Mouse (Mus musculus) thymus, adult 2 months (tissue): ENCODE data around the gene Tnxb.

Experiments used
- CTCF ChIP-seq: fragments of 200-500 bp; IDR thresholded peaks from 2 replicates; pipeline ENCODE4 v1.5.1; 2012; ENCODE audit warnings: mild to moderate bottlenecking, control low read depth, low read length, moderate library complexity, borderline replicate concordance; ENCODE audit not compliant: control insufficient read depth, poor library complexity, insufficient read depth; ENCODE audit errors: extremely low read depth
- POLR2A ChIP-seq: fragments of 200-500 bp; IDR thresholded peaks from 2 replicates; pipeline ENCODE4 v1.6.1; 2012; ENCODE audit warnings: mild to moderate bottlenecking, low read length, control low read depth, moderate library complexity; ENCODE audit not compliant: control insufficient read depth, poor library complexity, insufficient read depth; ENCODE audit errors: extremely low read depth

DNA sequence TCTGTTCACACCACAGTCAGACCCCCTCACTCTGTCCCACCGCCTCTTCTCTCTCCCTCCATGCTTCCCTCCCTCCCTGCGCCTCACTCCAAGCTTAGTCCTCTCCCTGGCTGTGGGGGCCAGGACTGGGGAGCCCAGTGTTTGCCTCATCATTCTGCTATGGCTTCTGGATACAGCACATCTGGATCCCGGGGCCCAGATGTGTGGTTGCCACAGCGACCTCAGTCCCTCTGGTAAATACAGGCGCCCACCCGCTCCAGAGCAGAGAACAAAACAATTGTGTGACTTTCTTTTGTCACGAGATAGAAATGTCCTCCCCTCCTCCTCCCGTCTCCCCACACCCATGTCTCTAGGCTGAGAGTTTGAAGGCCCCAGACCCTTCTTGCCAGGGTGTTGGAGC is 13.7 kb upstream of the Tnxb start:
- TF ChIP-seq CTCF, result no peak
- TF ChIP-seq POLR2A, result no peak
